Mouse (Mus musculus) myocyte (in vitro differentiated cells): Measurements from ENCODE around the gene Epc2.

Experiments used
- CEBPB ChIP-seq: IDR thresholded peaks from 2 replicates; pipeline ENCODE4 v1.6.1; 2011; ENCODE audit warnings: mild to moderate bottlenecking, moderate library complexity; ENCODE audit not compliant: poor library complexity, insufficient read depth, severe bottlenecking
- E2F4 ChIP-seq: IDR thresholded peaks from one replicate; pipeline ENCODE4 v1.6.1; 2011; ENCODE audit warnings: mild to moderate bottlenecking, control low read depth, moderate library complexity; ENCODE audit not compliant: insufficient read depth
- MAX ChIP-seq: IDR thresholded peaks from one replicate; pipeline ENCODE4 v1.6.1; 2011; ENCODE audit warnings: low read depth, mild to moderate bottlenecking, control low read depth
- MYOD1 ChIP-seq, 3 experiments: IDR thresholded peaks; one replicate each; pipeline ENCODE4 v1.6.1; 2011; ENCODE audit warnings: control low read depth in 2 of 3, low read depth in 2 of 3, mild to moderate bottlenecking in 2 of 3, moderate library complexity in 1 of 3; ENCODE audit not compliant: insufficient read length in 2 of 3, control insufficient read depth in 1 of 3
- MYOG ChIP-seq, 3 experiments: IDR thresholded peaks; one replicate each; pipeline ENCODE4 v1.6.1; 2011; ENCODE audit warnings: control low read depth in 2 of 3, low read depth in 2 of 3, mild to moderate bottlenecking in 2 of 3; ENCODE audit not compliant: insufficient read length in 2 of 3, control insufficient read depth in 1 of 3, insufficient read depth in 1 of 3
- POLR2A ChIP-seq: IDR thresholded peaks from one replicate; pipeline ENCODE4 v1.6.1; 2011; ENCODE audit warnings: low read depth, mild to moderate bottlenecking, control low read depth, moderate library complexity; ENCODE audit not compliant: insufficient read length
- POLR2AphosphoS2 ChIP-seq: IDR thresholded peaks from one replicate; pipeline ENCODE4 v1.6.1; 2011; ENCODE audit warnings: low read depth, control low read depth; ENCODE audit not compliant: insufficient read length
- SRF ChIP-seq: IDR thresholded peaks from one replicate; pipeline ENCODE4 v1.6.1; 2011; ENCODE audit warnings: low read depth; ENCODE audit not compliant: control insufficient read depth, insufficient read length
- TCF12 ChIP-seq: IDR thresholded peaks from one replicate; pipeline ENCODE4 v1.6.1; 2011; ENCODE audit warnings: mild to moderate bottlenecking, control low read depth; ENCODE audit not compliant: poor library complexity, insufficient read depth, severe bottlenecking
- TCF3 ChIP-seq: IDR thresholded peaks from one replicate; pipeline ENCODE4 v1.6.1; 2011; ENCODE audit warnings: low read depth, control low read depth; ENCODE audit not compliant: insufficient read length
- USF1 ChIP-seq: IDR thresholded peaks from one replicate; pipeline ENCODE4 v1.6.1; 2011; ENCODE audit warnings: low read depth, mild to moderate bottlenecking, control low read depth, moderate library complexity

DNA sequence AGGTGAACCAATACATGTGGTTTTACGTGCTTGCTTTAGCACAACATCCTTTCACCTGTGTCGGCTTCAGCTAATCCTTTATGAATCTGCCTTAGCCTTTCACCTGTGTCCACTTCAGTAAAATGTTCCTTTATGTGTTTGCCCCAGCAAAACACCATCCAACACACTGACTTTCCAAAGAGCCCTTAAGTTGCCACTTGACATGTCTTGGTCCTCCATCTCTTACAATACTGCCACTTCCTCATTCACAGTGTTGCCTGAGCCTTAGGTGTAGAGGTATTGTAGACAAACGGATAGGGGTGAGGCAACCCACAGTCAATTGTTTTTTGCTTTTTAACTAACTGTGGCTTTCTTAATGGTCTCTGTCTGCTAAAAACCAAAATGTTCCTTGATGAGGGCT is 107.1 kb downstream of the Epc2 start:
- no peak for TF ChIP-seq POLR2A
- no peak for TF ChIP-seq CEBPB
- TF ChIP-seq POLR2AphosphoS2: no peak
- TF ChIP-seq MYOG (IDR thresholded peaks at IDR 0.05; ENCODE audit: control insufficient read depth in 1 of 3, insufficient read depth in 1 of 3, insufficient read length in 2 of 3, low read depth in 2 of 3): no peak
- TF ChIP-seq USF1: no peak
- TF ChIP-seq MAX: no peak
- TF ChIP-seq TCF12: no peak
- TF ChIP-seq TCF3: no peak
- TF ChIP-seq SRF: no peak
- TF ChIP-seq E2F4: no peak
- no peak for TF ChIP-seq MYOD1 (IDR thresholded peaks at IDR 0.05; ENCODE audit: control insufficient read depth in 1 of 3, insufficient read length in 2 of 3, low read depth in 2 of 3)
